Mouse (Mus musculus) midbrain, embryonic 11.5 days (tissue): ENCODE data around the gene Bco2. TPM values are rescaled to one million over a fixed set of nuclear protein-coding genes. Genes with fewer than 3 reads are reported as not detected.

Experiments
- ATAC-seq: fragments of 200-750 bp; cut with Nextera tagmentation; 2 replicates; pipeline ENCODE4 v1.8.0; 2017; ENCODE audit warnings: moderate TSS enrichment, moderate library complexity; ENCODE audit not compliant: low FRiP score
- DNase-seq: peaks from one replicate; pipeline ENCODE4 v3.0.0; 2015; ENCODE audit warnings: low spot score; ENCODE audit errors: missing footprints
- H3K27ac ChIP-seq: fragments of 300-500 bp; sonication (generic); 2 replicates; pipeline ENCODE4 v1.5.1; 2014; ENCODE audit warnings: low read depth, low read length
- H3K27me3 ChIP-seq: fragments of 300-500 bp; sonication (generic); 2 replicates; pipeline ENCODE4 v1.6.1; 2014; ENCODE audit warnings: mild to moderate bottlenecking, low read length, moderate library complexity, mixed read lengths; ENCODE audit not compliant: control insufficient read depth, insufficient read depth
- H3K36me3 ChIP-seq: fragments of 300-500 bp; sonication (generic); 2 replicates; pipeline ENCODE4 v1.6.1; 2014; ENCODE audit warnings: mild to moderate bottlenecking, low read length, moderate library complexity, mixed read lengths; ENCODE audit not compliant: control insufficient read depth, insufficient read depth
- H3K4me1 ChIP-seq: fragments of 300-500 bp; sonication (generic); 2 replicates; pipeline ENCODE4 v1.6.1; 2014; ENCODE audit warnings: low read length; ENCODE audit not compliant: control insufficient read depth, insufficient read depth
- H3K4me2 ChIP-seq: fragments of 300-500 bp; sonication (generic); 2 replicates; pipeline ENCODE4 v1.6.1; 2014; ENCODE audit warnings: mild to moderate bottlenecking, moderate library complexity
- H3K4me3 ChIP-seq: fragments of 300-500 bp; sonication (generic); 2 replicates; pipeline ENCODE4 v1.5.1; 2014; ENCODE audit warnings: low read depth, low read length
- H3K9ac ChIP-seq: fragments of 300-500 bp; sonication (generic); 2 replicates; pipeline ENCODE4 v1.6.1; 2014; ENCODE audit warnings: low read length
- H3K9me3 ChIP-seq: fragments of 300-500 bp; sonication (generic); 2 replicates; pipeline ENCODE4 v1.6.1; 2016; ENCODE audit warnings: low read length; ENCODE audit not compliant: control insufficient read depth
- WGBS: fragments of 180-500 bp; shearing (Covaris S2); extraction: QIAGEN DNeasy Blood & Tissue Kit; methylation state at CpG from one replicate; pipeline ENCODE4 v1.1.7; 2014; 5-methylcytosine and 5-hydroxymethylcytosine counted together
- polyA plus RNA-seq: library from polyadenylated mRNA; unstranded; fragments of >200 nt; fragmentation: Nextera tagmentation; extraction: Ambion mirVana; gene quantifications from 2 replicates; pipeline ENCODE4 v1.2.1, GENCODE M21; 2014

The Bco2 gene
- polyA plus RNA-seq, 1 experiment from 2014 or later = 0.40 TPM

GRCm38 (mm10) chr9:50565940-50566339, 11.0 kb upstream of the Bco2 start:
- no peaks in the 10 kb centered on the region for H3K9me3 ChIP-seq
- no peak for DNase-seq
- whole genome bisulfite sequencing = 79% methylated on average over 4 of the region's 4 CpGs
- no peak overlapping the region for H3K4me2 ChIP-seq
- no peak overlapping the region for H3K27ac ChIP-seq
- no peak for ATAC-seq
- H3K36me3 ChIP-seq = no peaks in the 10 kb centered on the region
- no peak overlapping the region for H3K4me3 ChIP-seq
- no peak overlapping the region for H3K9ac ChIP-seq
- H3K27me3 ChIP-seq = no peaks in the 10 kb centered on the region
- H3K4me1 ChIP-seq = no peaks in the 10 kb centered on the region

GRCm38 (mm10) chr9:50565173-50565572, 10.2 kb upstream of the Bco2 start:
- no peak for DNase-seq
- no peak for ATAC-seq
- 78% methylated on average over 7 of the region's 7 CpGs for WGBS

GRCm38 (mm10) chr9:50561918-50562360, 7.0 kb upstream of the Bco2 start:
- Histone ChIP-seq H3K9ac (no peak overlapping the region), H3K4me1 (no peaks in the 10 kb centered on the region), H3K27ac (no peak overlapping the region), H3K27me3 (no peaks in the 10 kb centered on the region), H3K36me3 (no peaks in the 10 kb centered on the region), H3K9me3 (no peaks in the 10 kb centered on the region), H3K4me3 (no peak overlapping the region), H3K4me2 (no peak overlapping the region)
- no peak for DNase-seq
- no peak for ATAC-seq
- 87% methylated on average over 2 of the region's 2 CpGs for WGBS

More at GRCm38 (mm10) chr9:50565173-50565572, 10.2 kb upstream of the Bco2 start:
- Histone ChIP-seq H3K4me3 (no peak overlapping the region), H3K4me2 (no peak overlapping the region), H3K9ac (no peak overlapping the region), H3K27ac (no peak overlapping the region), H3K4me1 (no peaks in the 10 kb centered on the region), H3K9me3 (no peaks in the 10 kb centered on the region), H3K27me3 (no peaks in the 10 kb centered on the region), H3K36me3 (no peaks in the 10 kb centered on the region)

- ATAC-seq = no peak
- Histone ChIP-seq H3K27ac (no peak within 1 kb of the TSS), H3K9ac (no peak within 1 kb of the TSS), H3K4me3 (no peak within 1 kb of the TSS), H3K4me2 (no peak within 1 kb of the TSS), H3K4me1 (no peaks in the 10 kb centered on the region), H3K9me3 (no peaks in the 10 kb centered on the region), H3K36me3 (no peaks in the 10 kb centered on the region), H3K27me3 (no peaks in the 10 kb centered on the region)
- WGBS = 87% methylated on average over 38 of the region's 38 CpGs
- no peak for DNase-seq
Observed at GRCm38 (mm10) chr9:50561145-50561917, 6.3 kb upstream of the Bco2 start, which contains the start of gene Tex12. Tex12 (minus strand) TSS chr9:50561325.

GRCm38 (mm10) chr9:50554241-50555093, 514 bp downstream of the Bco2 start, which contains the start of gene Il18:
Il18 (plus strand) TSS chr9:50554827.
- peak; percentile 95 for DNase-seq
- ATAC-seq = peak; percentile 98
- peak within 1 kb of the TSS; percentile 63 for H3K9ac ChIP-seq
- H3K4me2 ChIP-seq = peak within 1 kb of the TSS; percentile 45
- no peaks in the 10 kb centered on the region for H3K27me3 ChIP-seq
- WGBS = 21% methylated on average over 12 of the region's 12 CpGs
- H3K4me3 ChIP-seq = peak within 1 kb of the TSS; percentile 27
- no peaks in the 10 kb centered on the region for H3K9me3 ChIP-seq
- H3K27ac ChIP-seq = peak within 1 kb of the TSS; percentile 88
- no peaks in the 10 kb centered on the region for H3K36me3 ChIP-seq
- H3K4me1 ChIP-seq = peaks cover 12% of the 10 kb centered on the region; the same call in 1 of the 2 replicates

GRCm38 (mm10) chr9:50553547-50553946, 1.4 kb downstream of the Bco2 start:
- Histone ChIP-seq H3K9me3 (no peaks in the 10 kb centered on the region), H3K9ac (no peak overlapping the region), H3K4me2 (no peak overlapping the region), H3K27ac (no peak overlapping the region), H3K4me1 (peaks cover 12% of the 10 kb centered on the region; the same call in 1 of the 2 replicates), H3K36me3 (no peaks in the 10 kb centered on the region), H3K27me3 (no peaks in the 10 kb centered on the region), H3K4me3 (no peak overlapping the region)
- 91% methylated on average over 2 of the region's 2 CpGs for WGBS
- DNase-seq (no peak), ATAC-seq (no peak)

GRCm38 (mm10) chr9:50552206-50552605, 2.8 kb downstream of the Bco2 start:
- ATAC-seq = no peak
- Histone ChIP-seq H3K4me3 (no peak overlapping the region), H3K27ac (no peak overlapping the region), H3K9ac (no peak overlapping the region), H3K4me1 (peaks cover 12% of the 10 kb centered on the region; the same call in 1 of the 2 replicates), H3K9me3 (no peaks in the 10 kb centered on the region), H3K36me3 (no peaks in the 10 kb centered on the region), H3K27me3 (no peaks in the 10 kb centered on the region), H3K4me2 (no peak overlapping the region)
- DNase-seq = no peak
- WGBS = 83% methylated on average over 5 of the region's 5 CpGs

GRCm38 (mm10) chr9:50548936-50549335, 6.0 kb downstream of the Bco2 start:
- Histone ChIP-seq H3K9ac (no peak overlapping the region), H3K4me3 (no peak overlapping the region), H3K4me1 (no peaks in the 10 kb centered on the region; the same call in 1 of the 2 replicates), H3K36me3 (no peaks in the 10 kb centered on the region), H3K27ac (no peak overlapping the region), H3K27me3 (no peaks in the 10 kb centered on the region), H3K9me3 (no peaks in the 10 kb centered on the region), H3K4me2 (no peak overlapping the region)
- 84% methylated on average over 4 of the region's 4 CpGs for WGBS
- ATAC-seq (no peak), DNase-seq (no peak)
